Mouse (Mus musculus): ENCODE data around the gene Il1r1.

DNA sequence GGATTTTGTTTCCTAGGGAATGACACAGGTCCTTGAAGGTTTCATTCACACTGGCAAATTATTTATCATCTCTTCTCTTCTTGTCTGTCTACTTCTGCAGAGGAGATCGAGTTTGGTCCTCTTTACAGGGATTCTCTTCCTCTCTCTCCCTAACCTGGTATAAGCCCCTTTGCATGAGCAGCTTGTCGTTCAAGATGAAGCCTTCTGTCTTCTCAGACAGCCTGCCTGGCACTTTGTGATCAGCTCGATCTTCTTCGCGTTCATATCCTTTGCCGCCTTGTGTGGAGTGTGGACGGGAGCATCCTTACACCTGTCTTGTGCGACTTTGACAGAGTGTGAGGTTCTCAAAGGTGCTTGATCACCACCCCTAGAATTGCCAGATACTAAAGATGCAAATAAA, 105.3 kb downstream of the Il1r1 start:
- TF ChIP-seq POLR2A (IDR thresholded peaks at IDR 0.05; ENCODE audit: low read depth, low read length) = no peak
- TF ChIP-seq CTCF (IDR thresholded peaks at IDR 0.05; ENCODE audit: borderline replicate concordance, insufficient read depth, low read length) = no peak
